Mouse (Mus musculus) MEL (cell line): Measurements from ENCODE around the gene Stac. TPM values are rescaled to one million over a fixed set of nuclear protein-coding genes. Genes with fewer than 3 reads are reported as not detected.

Experiments used
- DNase-seq: peaks from one replicate; pipeline ENCODE4 v3.0.0; 2011; ENCODE audit warnings: low read depth, low spot score
- H3K27ac ChIP-seq: 2 replicates; pipeline ENCODE4 v1.5.1; 2012; ENCODE audit warnings: low read depth, mild to moderate bottlenecking, control low read depth, low read length, moderate library complexity; ENCODE audit not compliant: control insufficient read depth
- H3K27me3 ChIP-seq, 2 experiments: fragments of 150-350 bp in 1 of 2; sonication (generic) in 1 of 2; 2 replicates each; pipeline ENCODE4 v1.6.1; 2012; ENCODE audit warnings: low read length in 2 of 2, mild to moderate bottlenecking in 2 of 2, improper control_type of control experiment in 1 of 2, moderate library complexity in 1 of 2; ENCODE audit not compliant: insufficient read depth in 2 of 2, control insufficient read depth in 1 of 2
- H3K36me3 ChIP-seq, 2 experiments: 2 replicates each; pipeline ENCODE4 v1.6.1; 2012 to 2014; ENCODE audit warnings: low read length in 2 of 2, improper control_type of control experiment in 1 of 2, inconsistent platforms in 1 of 2, mild to moderate bottlenecking in 1 of 2; ENCODE audit not compliant: insufficient read depth in 2 of 2, control insufficient read depth in 1 of 2
- H3K4me1 ChIP-seq, 2 experiments: fragments of 150-350 bp in 1 of 2; sonication (generic) in 1 of 2; 2 replicates each; pipeline ENCODE4 v1.6.1; 2012; ENCODE audit warnings: low read length in 2 of 2, improper control_type of control experiment in 1 of 2, mild to moderate bottlenecking in 1 of 2; ENCODE audit not compliant: insufficient read depth in 2 of 2, control insufficient read depth in 1 of 2
- H3K4me3 ChIP-seq, 2 experiments: fragments of 150-350 bp in 1 of 2; sonication (generic) in 1 of 2; 2 replicates each; pipeline ENCODE4 v1.5.1; 2012; ENCODE audit warnings: low read depth in 2 of 2, low read length in 2 of 2, mild to moderate bottlenecking in 2 of 2, moderate library complexity in 2 of 2, control low read depth in 1 of 2, improper control_type of control experiment in 1 of 2; ENCODE audit not compliant: control insufficient read depth in 1 of 2, insufficient read depth in 1 of 2
- H3K79me2 ChIP-seq: 2 replicates; pipeline ENCODE4 v1.6.1; 2012; ENCODE audit warnings: mild to moderate bottlenecking, low read length, moderate library complexity; ENCODE audit not compliant: control insufficient read depth, poor library complexity, insufficient read depth
- H3K9ac ChIP-seq: 2 replicates; pipeline ENCODE4 v1.6.1; 2012; ENCODE audit warnings: low read depth, mild to moderate bottlenecking, control low read depth, low read length, moderate library complexity; ENCODE audit not compliant: control insufficient read depth, poor library complexity, severe bottlenecking
- H3K9me3 ChIP-seq: fragments of 150-350 bp; sonication (generic); replicated peaks from 2 replicates; pipeline ENCODE4 v1.6.1; 2012; ENCODE audit warnings: mild to moderate bottlenecking, low read length, improper control_type of control experiment, moderate library complexity; ENCODE audit not compliant: insufficient read depth
- BHLHE40 ChIP-seq: IDR thresholded peaks from 2 replicates; pipeline ENCODE4 v1.6.1; 2012; ENCODE audit warnings: low read depth, mild to moderate bottlenecking, inconsistent platforms, low read length, improper control_type of control experiment, borderline replicate concordance
- CHD2 ChIP-seq: IDR thresholded peaks from 2 replicates; pipeline ENCODE4 v1.6.1; 2011; ENCODE audit warnings: low read length, improper control_type of control experiment
- E2F4 ChIP-seq: IDR thresholded peaks from 2 replicates; pipeline ENCODE4 v1.6.1; 2011; ENCODE audit warnings: low read depth, low read length, improper control_type of control experiment, borderline replicate concordance
- ELF1 ChIP-seq: IDR thresholded peaks from 2 replicates; pipeline ENCODE4 v1.6.1; 2014; ENCODE audit warnings: low read depth, mild to moderate bottlenecking, inconsistent platforms, low read length, improper control_type of control experiment, moderate library complexity
- JUND ChIP-seq: IDR thresholded peaks from 2 replicates; pipeline ENCODE4 v1.6.1; 2011; ENCODE audit warnings: low read depth, mild to moderate bottlenecking, improper control_type of control experiment, low read length
- KAT2A ChIP-seq: conservative IDR thresholded peaks from 2 replicates; pipeline ENCODE4 v1.6.1; 2012; ENCODE audit warnings: low read depth, low read length, improper control_type of control experiment, inconsistent platforms
- MEF2A ChIP-seq: IDR thresholded peaks from 2 replicates; pipeline ENCODE4 v1.6.1; 2014; ENCODE audit warnings: low read depth, mild to moderate bottlenecking, inconsistent platforms, low read length, improper control_type of control experiment; ENCODE audit not compliant: poor library complexity, insufficient replicate concordance, severe bottlenecking; ENCODE audit errors: extremely low read depth
- NRF1 ChIP-seq: IDR thresholded peaks from 2 replicates; pipeline ENCODE4 v1.6.1; 2014; ENCODE audit warnings: low read depth, mild to moderate bottlenecking, inconsistent platforms, low read length, improper control_type of control experiment, moderate library complexity; ENCODE audit not compliant: poor library complexity, insufficient read depth, severe bottlenecking
- POLR2A ChIP-seq, 2 experiments: IDR thresholded peaks; 2 replicates each; pipeline ENCODE4 v1.6.1; 2011 to 2012; ENCODE audit warnings: low read length in 2 of 2, mild to moderate bottlenecking in 2 of 2, control low read depth in 1 of 2, improper control_type of control experiment in 1 of 2, low read depth in 1 of 2, moderate library complexity in 1 of 2; ENCODE audit not compliant: control insufficient read depth in 1 of 2, insufficient read depth in 1 of 2, poor library complexity in 1 of 2
- POLR2AphosphoS2 ChIP-seq: IDR thresholded peaks from 2 replicates; pipeline ENCODE4 v1.6.1; 2011; ENCODE audit warnings: low read length, improper control_type of control experiment
- RAD21 ChIP-seq: IDR thresholded peaks from 2 replicates; pipeline ENCODE4 v1.6.1; 2011; ENCODE audit warnings: mild to moderate bottlenecking, low read depth, low read length, improper control_type of control experiment
- RCOR1 ChIP-seq: IDR thresholded peaks from 2 replicates; pipeline ENCODE4 v1.6.1; 2012; ENCODE audit warnings: low read depth, mild to moderate bottlenecking, inconsistent platforms, low read length, improper control_type of control experiment
- SIN3A ChIP-seq: IDR thresholded peaks from 2 replicates; pipeline ENCODE4 v1.6.1; 2012; ENCODE audit warnings: low read length, improper control_type of control experiment, inconsistent platforms
- TCF12 ChIP-seq: IDR thresholded peaks from 2 replicates; pipeline ENCODE4 v1.6.1; 2014; ENCODE audit warnings: low read depth, mild to moderate bottlenecking, inconsistent platforms, low read length, improper control_type of control experiment, moderate library complexity
- USF2 ChIP-seq, 2 experiments: IDR thresholded peaks; 2 replicates each; pipeline ENCODE4 v1.6.1; 2011 to 2012; ENCODE audit warnings: improper control_type of control experiment in 2 of 2, low read length in 2 of 2, borderline replicate concordance in 1 of 2, inconsistent platforms in 1 of 2, low read depth in 1 of 2, mild to moderate bottlenecking in 1 of 2; ENCODE audit not compliant: insufficient read depth in 1 of 2
- ZKSCAN1 ChIP-seq: IDR thresholded peaks from 2 replicates; pipeline ENCODE4 v1.6.1; 2012; ENCODE audit warnings: low read depth, mild to moderate bottlenecking, inconsistent platforms, low read length, improper control_type of control experiment, moderate library complexity
- ZMIZ1 ChIP-seq: IDR thresholded peaks from 2 replicates; pipeline ENCODE4 v1.6.1; 2012; ENCODE audit warnings: low read depth, mild to moderate bottlenecking, inconsistent platforms, low read length, improper control_type of control experiment, moderate library complexity
- polyA plus RNA-seq, 2 experiments: library from polyadenylated mRNA; stranded (reverse) in 1 of 2; unstranded in 1 of 2; fragments of >175 nt in 1 of 2; fragments of >200 nt in 1 of 2; gene quantifications; 2 replicates each; pipeline versions ENCODE4 v1.2.1 to v1.2.4; 2012; ENCODE audit warnings: low replicate concordance in 2 of 2, low read depth in 1 of 2; ENCODE audit not compliant: insufficient read length in 2 of 2, insufficient read depth in 1 of 2, missing spikeins in 1 of 2
- total RNA-seq: library from RNA; depleted of rRNA; stranded (reverse); fragments of 300-350 nt; gene quantifications from 2 replicates; pipeline ENCODE4 v1.2.3, GENCODE M21; 2012

Gene Stac
- total and polyA plus RNA-seq, 3 experiments: not detected

- DNase-seq: no peak
- H3K27me3 ChIP-seq: no peaks in the 10 kb centered on the region
- H3K27ac ChIP-seq: no peak overlapping the region
- H3K79me2 ChIP-seq: no peaks in the 10 kb centered on the region
- H3K36me3 ChIP-seq: no peaks in the 10 kb centered on the region
- no peaks in the 10 kb centered on the region for H3K4me1 ChIP-seq
- H3K9ac ChIP-seq: no peak overlapping the region
- TF ChIP-seq ZMIZ1 (no peak), BHLHE40 (no peak), ELF1 (no peak), USF2 (IDR thresholded peaks at IDR 0.05; ENCODE audit: borderline replicate concordance in 1 of 2, insufficient read depth in 1 of 2, low read depth in 1 of 2, low read length in 2 of 2) (no peak), TCF12 (no peak), KAT2A (no peak)
- TF ChIP-seq, all 39 proteins: peak for 0
- H3K9me3 ChIP-seq: no peaks in the 10 kb centered on the region
- no peak overlapping the region for H3K4me3 ChIP-seq
These were observed 111.4 kb downstream of the Stac start for GRCm38 (mm10) chr9:111578784-111579183.

GRCm38 (mm10) chr9:111577453-111577852 lies 112.7 kb downstream of the Stac start:
- Histone ChIP-seq H3K27ac (no peak overlapping the region), H3K36me3 (no peaks in the 10 kb centered on the region), H3K27me3 (no peaks in the 10 kb centered on the region), H3K9ac (no peak overlapping the region), H3K4me3 (no peak overlapping the region), H3K79me2 (no peaks in the 10 kb centered on the region), H3K9me3 (no peaks in the 10 kb centered on the region), H3K4me1 (no peaks in the 10 kb centered on the region)
- no peak for DNase-seq
- TF ChIP-seq JUND: no peak
- TF ChIP-seq MEF2A: no peak
- TF ChIP-seq ZKSCAN1: no peak
- no peak for TF ChIP-seq POLR2A (IDR thresholded peaks at IDR 0.05; ENCODE audit: control insufficient read depth in 1 of 2, insufficient read depth in 1 of 2, low read depth in 1 of 2, low read length in 2 of 2, poor library complexity in 1 of 2)
- no peak for TF ChIP-seq SIN3A

- no peak for DNase-seq
- H3K79me2 ChIP-seq: no peaks in the 10 kb centered on the region
- no peak overlapping the region for H3K9ac ChIP-seq
- H3K4me1 ChIP-seq: no peaks in the 10 kb centered on the region
- H3K27ac ChIP-seq: no peak overlapping the region
- no peaks in the 10 kb centered on the region for H3K27me3 ChIP-seq
- H3K9me3 ChIP-seq: no peaks in the 10 kb centered on the region
- no peaks in the 10 kb centered on the region for H3K36me3 ChIP-seq
- no peak overlapping the region for H3K4me3 ChIP-seq
- TF ChIP-seq NRF1: no peak
- TF ChIP-seq RCOR1: no peak
- no peak for TF ChIP-seq E2F4
- TF ChIP-seq USF2 (IDR thresholded peaks at IDR 0.05; ENCODE audit: borderline replicate concordance in 1 of 2, insufficient read depth in 1 of 2, low read depth in 1 of 2, low read length in 2 of 2): no peak
- TF ChIP-seq ZMIZ1: no peak
- no peak for TF ChIP-seq POLR2AphosphoS2
- TF ChIP-seq CHD2: no peak
- no peak for TF ChIP-seq RAD21
These were observed 114.3 kb downstream of the Stac start for GRCm38 (mm10) chr9:111575889-111576288.
